Mouse (Mus musculus) leukemia stem cell, adult 10-12 weeks (primary cell): Measurements from ENCODE around the gene Ap1s1. TPM values are rescaled to one million over a fixed set of nuclear protein-coding genes. Genes with fewer than 3 reads are reported as not detected.

ENCODE experiments used
- polyA plus RNA-seq: library from polyadenylated mRNA; stranded (reverse); fragments of >175 nt; gene quantifications from 2 replicates; pipeline ENCODE4 v1.2.3, GENCODE M21; 2012; ENCODE audit warnings: low replicate concordance

The Ap1s1 gene
- 153 and 182 TPM in 2 replicates for polyA plus RNA-seq

GRCm38 (mm10) chr5:137045402-137046323, at the start of gene Ap1s1:
Gene Ap1s1, minus strand, starts transcription at chr5:137046135.

DNA sequence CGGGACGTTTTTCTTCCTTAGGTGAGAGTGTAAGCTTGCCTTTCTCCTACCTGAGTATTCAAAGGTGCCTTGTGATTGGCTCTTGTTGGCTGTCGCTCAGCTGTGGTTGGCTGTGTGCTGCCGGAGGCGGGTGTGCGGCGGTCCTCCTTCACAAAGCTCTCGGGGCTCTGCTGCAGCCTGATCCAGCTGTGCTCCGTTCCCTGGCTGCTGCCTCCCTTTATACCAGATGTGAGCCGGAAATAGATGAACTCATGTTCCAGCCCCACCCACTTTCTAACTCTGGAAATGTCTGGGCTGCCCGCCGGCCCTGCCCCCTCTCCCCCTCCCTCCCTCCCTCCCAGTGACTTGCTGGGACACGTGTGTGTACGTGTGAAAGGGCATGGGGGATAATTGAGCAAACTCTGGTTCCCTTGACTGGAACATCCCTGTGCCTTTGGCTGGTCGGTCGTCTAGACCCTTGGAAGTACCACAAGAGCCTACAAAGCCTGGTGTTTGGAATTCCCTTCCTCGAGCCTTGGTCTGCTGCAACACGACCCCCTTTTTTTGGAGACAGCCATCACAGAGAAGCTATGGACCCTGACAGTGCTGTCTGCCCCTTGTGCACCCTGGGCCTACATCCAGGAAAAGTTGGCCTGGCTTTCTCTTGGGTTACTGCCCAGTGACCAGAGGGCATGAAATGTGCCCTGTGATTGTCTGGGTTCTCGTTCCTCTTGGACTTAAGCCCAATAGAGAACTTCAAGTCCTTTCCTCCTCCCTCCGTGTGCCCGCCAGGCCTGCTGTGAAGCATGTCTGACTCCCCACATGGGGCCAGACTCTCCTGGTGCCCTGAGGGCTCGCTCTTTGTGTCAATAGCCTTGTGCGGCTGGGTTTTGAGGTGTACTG, 26.4 kb upstream of the Ap1s1 start, which contains the start of gene Serpine1:
Serpine1 (minus strand) TSS at position 190 of the 882 bp plus-strand sequence.

GRCm38 (mm10) chr5:137026092-137026491, 19.8 kb downstream of the Ap1s1 start, which contains the start of gene Vgf:
Gene Vgf, plus strand, starts transcription at chr5:137026392.

GRCm38 (mm10) chr5:136987934-136988271, 58.0 kb downstream of the Ap1s1 start, which contains the start of gene Znhit1:
Gene Znhit1, minus strand, starts transcription at chr5:136988021.

DNA sequence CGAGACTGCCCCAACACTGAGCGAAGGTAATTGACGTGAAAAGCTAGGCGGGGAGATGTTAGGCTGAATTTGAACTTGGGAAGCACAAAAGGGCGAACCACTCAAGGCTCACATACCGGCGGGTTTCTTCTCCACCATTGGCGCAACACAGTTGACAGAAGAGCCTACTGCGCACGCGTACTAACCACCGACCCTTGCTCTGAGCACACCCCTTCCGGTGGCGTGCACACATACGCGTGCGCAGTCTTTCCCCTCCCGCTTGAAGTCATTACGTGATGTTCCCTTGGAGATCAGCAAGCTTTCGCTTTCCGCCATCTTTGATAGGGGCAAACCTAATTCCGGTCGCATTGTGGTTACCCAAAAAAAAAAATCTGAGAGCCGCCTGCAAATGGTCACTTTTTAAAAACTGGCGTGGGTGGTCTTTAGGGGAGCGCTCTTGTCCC, 59.2 kb downstream of the Ap1s1 start, which contains the start of gene Plod3:
Plod3 (plus strand) TSS at position 325 of the 443 bp plus-strand sequence.

Other genes with a start within 250 kb of the Ap1s1 start
- 0.18 and 0.23 TPM in 2 replicates for gene Col26a1, start 162.9 kb downstream of the Ap1s1 start, polyA plus RNA-seq
- 1.0 and 4.7 TPM in 2 replicates for gene Ift22, start 138.0 kb downstream of the Ap1s1 start, polyA plus RNA-seq
- 876 and 1,603 TPM in 2 replicates for gene Fis1, start 92.9 kb downstream of the Ap1s1 start, polyA plus RNA-seq
- gene Cldn15, start 79.5 kb downstream of the Ap1s1 start, polyA plus RNA-seq = 4.3 TPM in 1 of 2 replicates, not detected in the other
- 56.9 and 57.1 TPM in 2 replicates for gene Plod3, start 59.1 kb downstream of the Ap1s1 start, polyA plus RNA-seq
- gene Znhit1, start 58.1 kb downstream of the Ap1s1 start, polyA plus RNA-seq = 85.8 and 198 TPM in 2 replicates
- gene Vgf, start 19.7 kb downstream of the Ap1s1 start, polyA plus RNA-seq = 0.15 and 1.3 TPM in 2 replicates
- gene Serpine1, start 26.1 kb upstream of the Ap1s1 start, polyA plus RNA-seq = 0.62 and 0.82 TPM in 2 replicates
- gene Trim56, start 70.1 kb upstream of the Ap1s1 start, polyA plus RNA-seq = 11.5 and 33.4 TPM in 2 replicates
- not detected in 2 replicates for gene Muc3, start 103.2 kb upstream of the Ap1s1 start, polyA plus RNA-seq
- gene Muc3a, start 166.3 kb upstream of the Ap1s1 start, polyA plus RNA-seq = 0.12 TPM in 1 of 2 replicates, not detected in the other
- gene Ache, start 241.4 kb upstream of the Ap1s1 start, polyA plus RNA-seq = 42.7 and 57.4 TPM in 2 replicates
- gene Ufsp1, start 248.5 kb upstream of the Ap1s1 start, polyA plus RNA-seq = 14.7 and 19.7 TPM in 2 replicates